Mouse (Mus musculus) limb, embryonic 14.5 days (tissue): Measurements from ENCODE around the gene Cldn16. TPM values are rescaled to one million over a fixed set of nuclear protein-coding genes. Genes with fewer than 3 reads are reported as not detected.

Experiments used
- ATAC-seq: fragments of 200-750 bp; cut with Nextera tagmentation; 2 replicates; pipeline ENCODE4 v1.8.0; 2017; ENCODE audit warnings: low read depth, moderate number of reproducible peaks, moderate TSS enrichment; ENCODE audit not compliant: low FRiP score
- DNase-seq: peaks from one replicate; pipeline ENCODE4 v3.0.0-alpha.2; 2015; ENCODE audit warnings: low spot score
- H3K27ac ChIP-seq: fragments of 300-500 bp; sonication (generic); replicated peaks from 2 replicates; pipeline ENCODE4 v1.5.1; 2014; ENCODE audit warnings: low read depth, mild to moderate bottlenecking, low read length, moderate library complexity, mixed read lengths
- H3K27me3 ChIP-seq: fragments of 300-500 bp; sonication (generic); 2 replicates; pipeline ENCODE4 v1.6.1; 2014; ENCODE audit warnings: low read length, mixed read lengths; ENCODE audit not compliant: control insufficient read depth, insufficient read depth
- H3K36me3 ChIP-seq: fragments of 300-500 bp; sonication (generic); 2 replicates; pipeline ENCODE4 v1.6.1; 2014; ENCODE audit warnings: mild to moderate bottlenecking, low read length, moderate library complexity, mixed read lengths; ENCODE audit not compliant: control insufficient read depth, insufficient read depth
- H3K4me1 ChIP-seq: fragments of 300-500 bp; sonication (generic); 2 replicates; pipeline ENCODE4 v1.6.1; 2014; ENCODE audit warnings: antibody characterized with exemption, low read length, mixed read lengths; ENCODE audit not compliant: control insufficient read depth, insufficient read depth
- H3K4me2 ChIP-seq: fragments of 300-500 bp; sonication (generic); replicated peaks from 2 replicates; pipeline ENCODE4 v1.6.1; 2014; ENCODE audit warnings: low read depth, mild to moderate bottlenecking, low read length, moderate library complexity; ENCODE audit not compliant: severe bottlenecking
- H3K4me3 ChIP-seq: fragments of 300-500 bp; sonication (generic); replicated peaks from 2 replicates; pipeline ENCODE4 v1.5.1; 2014; ENCODE audit warnings: low read length
- H3K9ac ChIP-seq: fragments of 300-500 bp; sonication (generic); 2 replicates; pipeline ENCODE4 v1.6.1; 2014; ENCODE audit warnings: mild to moderate bottlenecking, low read depth, low read length, moderate library complexity; ENCODE audit not compliant: severe bottlenecking
- H3K9me3 ChIP-seq: fragments of 300-500 bp; sonication (generic); 2 replicates; pipeline ENCODE4 v1.6.1; 2016; ENCODE audit warnings: low read length; ENCODE audit not compliant: control insufficient read depth
- POLR2A ChIP-seq: fragments of 200-500 bp; IDR thresholded peaks from 2 replicates; pipeline ENCODE4 v1.8.0; 2012; ENCODE audit warnings: inconsistent platforms, mild to moderate bottlenecking, moderate library complexity, borderline replicate concordance; ENCODE audit not compliant: insufficient read depth, insufficient read length; ENCODE audit errors: extremely low read depth
- WGBS: fragments of 180-500 bp; shearing (Covaris S2); extraction: QIAGEN DNeasy Blood & Tissue Kit; methylation state at CpG from one replicate; pipeline ENCODE4 v1.1.7; 2014; 5-methylcytosine and 5-hydroxymethylcytosine counted together
- polyA plus RNA-seq, 2 experiments: library from polyadenylated mRNA; depleted of rRNA in 1 of 2; stranded (reverse) in 1 of 2; unstranded in 1 of 2; fragments of >200 nt; fragmentation: Nextera tagmentation in 1 of 2; extraction: Ambion mirVana in 1 of 2; gene quantifications; 2 replicates each; pipeline versions ENCODE4 v1.2.1 to v1.2.3; 2012 to 2014

Cldn16 gene
- polyA plus RNA-seq, 2 experiments, result not detected

DNA sequence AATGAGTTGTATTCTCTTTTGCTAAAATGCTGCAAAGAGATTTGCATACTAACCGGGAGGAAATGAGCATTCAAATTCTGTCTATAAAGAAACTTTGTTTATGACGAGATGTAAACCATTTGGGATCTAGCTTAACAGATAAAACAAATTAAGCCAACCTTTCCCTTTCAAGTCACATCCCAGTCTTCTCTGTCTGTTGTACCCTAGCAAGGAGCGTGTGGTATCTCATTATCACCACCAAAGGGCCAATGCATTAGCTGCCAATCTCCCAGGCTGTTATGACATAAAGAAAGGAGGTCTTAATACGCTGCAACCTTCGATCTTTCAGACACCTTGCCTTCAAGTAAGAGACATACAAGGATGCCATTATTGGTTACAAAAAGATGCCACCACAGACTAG lies 62.9 kb downstream of the Cldn16 start:
- DNase-seq, result no peak
- ATAC-seq, result no peak
- Histone ChIP-seq H3K4me3 (no peak overlapping the region), H3K9me3 (no peaks in the 10 kb centered on the region), H3K27ac (no peak overlapping the region), H3K36me3 (no peaks in the 10 kb centered on the region), H3K4me2 (no peak overlapping the region), H3K27me3 (no peaks in the 10 kb centered on the region), H3K9ac (no peak overlapping the region), H3K4me1 (no peaks in the 10 kb centered on the region)
- WGBS, result 86% methylated on average over 5 of the region's 5 CpGs
- TF ChIP-seq POLR2A, result no peak

DNA sequence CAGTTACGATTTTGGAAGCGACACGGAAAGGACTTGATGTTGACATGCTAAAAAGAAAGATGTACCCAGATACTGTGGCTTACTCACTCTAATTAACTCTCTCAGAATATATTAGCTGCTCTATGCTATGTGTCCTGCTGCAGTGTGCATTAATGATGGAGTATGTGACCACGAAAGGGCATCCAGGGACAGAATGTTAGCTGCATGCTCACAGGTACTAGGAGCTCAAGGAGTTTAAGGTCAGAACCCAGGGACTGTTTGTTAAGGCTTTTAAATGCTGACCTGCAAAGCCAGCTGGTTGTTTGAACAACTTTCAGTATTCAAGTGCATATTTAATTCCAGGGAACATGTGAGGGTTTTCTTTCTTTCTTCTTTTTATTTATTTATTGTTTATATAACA lies 63.7 kb downstream of the Cldn16 start, which contains the start of gene Tmem207:
Gene Tmem207, minus strand, starts transcription at position 101 of the 400 bp plus-strand sequence.
- H3K9me3 ChIP-seq, result no peaks in the 10 kb centered on the region
- no peak for TF ChIP-seq POLR2A
- H3K4me1 ChIP-seq, result no peaks in the 10 kb centered on the region
- no peaks in the 10 kb centered on the region for H3K27me3 ChIP-seq
- H3K9ac ChIP-seq, result no peak within 1 kb of the TSS
- H3K27ac ChIP-seq, result no peak within 1 kb of the TSS
- ATAC-seq, result no peak
- no peak for DNase-seq
- H3K36me3 ChIP-seq, result no peaks in the 10 kb centered on the region
- 83% methylated on average over 4 of the region's 4 CpGs for WGBS
- H3K4me3 ChIP-seq, result no peak within 1 kb of the TSS
- no peak within 1 kb of the TSS for H3K4me2 ChIP-seq

DNA sequence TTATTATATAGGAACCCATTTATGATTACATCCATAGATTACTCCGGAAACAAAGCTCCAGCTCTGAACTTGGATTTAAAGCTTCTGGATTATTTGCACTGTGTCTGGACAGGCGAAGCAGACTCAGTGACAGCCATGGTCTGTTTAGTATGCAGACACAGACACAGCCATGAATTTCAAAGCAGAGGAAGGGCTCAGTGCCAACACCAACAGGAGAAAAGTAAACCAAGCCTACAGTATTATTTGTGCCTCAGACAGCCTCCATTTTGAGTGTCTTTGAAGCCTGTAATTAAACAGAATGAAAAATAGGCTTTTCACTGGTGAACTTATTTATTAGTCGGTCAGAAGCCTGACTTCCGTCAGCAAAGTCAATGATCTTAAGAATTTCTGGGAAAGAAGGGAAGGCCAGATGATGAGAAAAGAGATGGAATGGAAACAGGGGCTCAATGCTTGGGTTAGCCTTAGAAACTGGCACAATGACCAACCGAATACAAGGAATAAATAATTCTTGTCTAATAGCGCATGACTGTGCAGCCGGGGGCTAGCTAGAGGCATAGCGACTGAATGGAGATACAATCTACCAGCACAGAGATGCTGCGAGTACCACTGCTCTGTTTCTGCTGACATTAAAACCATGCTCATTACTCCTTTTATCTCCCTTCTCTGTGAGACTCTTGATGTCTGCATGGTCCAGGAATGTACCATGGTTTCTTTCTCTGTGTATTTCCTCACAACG lies 65.2 kb downstream of the Cldn16 start:
- no peak for DNase-seq
- WGBS, result 66% methylated on average over 10 of the region's 10 CpGs

DNA sequence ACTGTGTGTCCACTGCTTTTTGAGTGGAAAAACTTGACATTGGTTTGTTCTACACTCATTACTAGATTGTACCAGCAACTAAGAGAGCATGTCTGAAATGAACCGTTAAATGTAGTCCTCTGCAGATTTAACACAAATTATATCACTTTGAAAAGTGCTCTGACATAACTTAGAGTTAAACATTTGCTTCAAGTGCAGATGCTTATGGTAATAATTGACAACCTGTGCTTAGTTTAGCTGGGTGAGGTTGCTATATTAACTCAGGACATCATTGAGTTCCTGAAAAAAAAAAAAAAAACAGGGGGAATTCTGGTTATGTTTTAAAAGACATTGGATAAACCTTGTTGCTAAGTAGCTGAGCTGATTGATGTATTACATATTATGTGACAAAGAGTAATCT lies 67.5 kb downstream of the Cldn16 start:
- TF ChIP-seq POLR2A, result no peak
- no peak overlapping the region for H3K9ac ChIP-seq
- H3K4me2 ChIP-seq, result no peak overlapping the region
- no peaks in the 10 kb centered on the region for H3K36me3 ChIP-seq
- WGBS, result 77% methylated on average over 1 of the region's 1 CpGs
- no peak overlapping the region for H3K4me3 ChIP-seq
- DNase-seq, result no peak
- no peaks in the 10 kb centered on the region for H3K27me3 ChIP-seq
- H3K9me3 ChIP-seq, result no peaks in the 10 kb centered on the region
- H3K27ac ChIP-seq, result no peak overlapping the region
- no peaks in the 10 kb centered on the region for H3K4me1 ChIP-seq
- no peak for ATAC-seq

More for the DNA sequence above, 65.2 kb downstream of the Cldn16 start:
- Histone ChIP-seq H3K4me2 (no peak overlapping the region), H3K4me3 (no peak overlapping the region), H3K9me3 (no peaks in the 10 kb centered on the region), H3K4me1 (no peaks in the 10 kb centered on the region), H3K27ac (no peak overlapping the region), H3K27me3 (no peaks in the 10 kb centered on the region), H3K36me3 (no peaks in the 10 kb centered on the region), H3K9ac (no peak overlapping the region)
- TF ChIP-seq POLR2A, result no peak
- no peak for ATAC-seq

DNA sequence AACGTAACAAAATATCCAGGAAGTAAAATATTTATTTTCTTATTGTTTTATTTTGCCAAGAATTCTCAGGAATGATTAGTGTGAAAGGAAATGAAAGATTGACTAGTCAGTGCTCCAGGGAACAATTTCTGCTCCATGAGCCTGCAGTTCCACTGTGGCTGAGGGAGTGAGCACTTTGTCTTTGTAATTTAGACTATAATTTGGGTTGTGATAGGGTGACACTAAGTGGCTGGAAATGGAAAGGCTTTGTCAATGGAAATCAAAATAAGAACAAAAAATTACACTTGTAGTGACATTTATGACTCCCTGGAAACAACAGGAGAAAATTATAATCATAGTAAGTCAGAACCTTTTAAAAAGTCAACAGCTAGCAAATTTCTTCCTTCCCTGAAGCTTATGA lies 69.4 kb downstream of the Cldn16 start:
- Histone ChIP-seq H3K4me1 (no peaks in the 10 kb centered on the region), H3K27ac (no peak overlapping the region)
- no peak for ATAC-seq

More for the DNA sequence above, 69.4 kb downstream of the Cldn16 start:
- H3K9me3 ChIP-seq, result no peaks in the 10 kb centered on the region
- no peaks in the 10 kb centered on the region for H3K27me3 ChIP-seq
- WGBS, result 81% methylated on average over 1 of the region's 1 CpGs
- no peak for DNase-seq
- H3K36me3 ChIP-seq, result no peaks in the 10 kb centered on the region
- H3K4me2 ChIP-seq, result no peak overlapping the region
- H3K4me3 ChIP-seq, result no peak overlapping the region
- H3K9ac ChIP-seq, result no peak overlapping the region
- no peak for TF ChIP-seq POLR2A

Other genes starting within 250 kb of the Cldn16 start
- 16.6 and 17.3 TPM in 2 replicates for gene Cldn1, start 91.3 kb upstream of the Cldn16 start, polyA plus RNA-seq (2012; rRNA removed)
- 27.6 and 36.7 TPM in 2 replicates for gene Cldn1, start 91.3 kb upstream of the Cldn16 start, polyA plus RNA-seq (2014; fragmentation: Nextera tagmentation; extraction: Ambion mirVana)
- not detected in 2 replicates for gene Tmem207, start 63.6 kb downstream of the Cldn16 start, polyA plus RNA-seq (2012; rRNA removed)
- not detected in 2 replicates for gene Tmem207, start 63.6 kb downstream of the Cldn16 start, polyA plus RNA-seq (2014; fragmentation: Nextera tagmentation; extraction: Ambion mirVana)
- gene Il1rap, start 118.6 kb downstream of the Cldn16 start, polyA plus RNA-seq (2012; rRNA removed), result 6.9 and 8.0 TPM in 2 replicates
- gene Il1rap, start 118.6 kb downstream of the Cldn16 start, polyA plus RNA-seq (2014; fragmentation: Nextera tagmentation; extraction: Ambion mirVana), result 9.5 and 11.0 TPM in 2 replicates